Mouse (Mus musculus) lung, embryonic 14.5 days (tissue): Measurements from ENCODE around the gene Grid1. TPM values are rescaled to one million over a fixed set of nuclear protein-coding genes. Genes with fewer than 3 reads are reported as not detected.

Source experiments
- ATAC-seq: fragments of 200-750 bp; cut with Nextera tagmentation; 2 replicates; pipeline ENCODE4 v1.8.0; 2017; ENCODE audit warnings: mild to moderate bottlenecking, moderate TSS enrichment, moderate library complexity; ENCODE audit not compliant: insufficient read depth
- DNase-seq: peaks from one replicate; pipeline ENCODE4 v3.0.0-alpha.2; 2015
- H3K27ac ChIP-seq: fragments of 300-500 bp; sonication (generic); 2 replicates; pipeline ENCODE4 v1.5.1; 2014; ENCODE audit warnings: low read depth, mild to moderate bottlenecking, moderate library complexity
- H3K27me3 ChIP-seq: fragments of 300-500 bp; sonication (generic); 2 replicates; pipeline ENCODE4 v1.6.1; 2014; ENCODE audit warnings: low read length, control low read depth; ENCODE audit not compliant: insufficient read depth
- H3K36me3 ChIP-seq: fragments of 300-500 bp; sonication (generic); 2 replicates; pipeline ENCODE4 v1.6.1; 2014; ENCODE audit warnings: control low read depth; ENCODE audit not compliant: insufficient read depth
- H3K4me1 ChIP-seq: fragments of 300-500 bp; sonication (generic); 2 replicates; pipeline ENCODE4 v1.6.1; 2014; ENCODE audit warnings: antibody characterized with exemption, control low read depth; ENCODE audit not compliant: insufficient read depth
- H3K4me2 ChIP-seq: fragments of 300-500 bp; sonication (generic); 2 replicates; pipeline ENCODE4 v1.6.1; 2014; ENCODE audit warnings: mild to moderate bottlenecking
- H3K4me3 ChIP-seq: fragments of 300-500 bp; sonication (generic); 2 replicates; pipeline ENCODE4 v1.5.1; 2014; ENCODE audit warnings: low read depth, low read length
- H3K9ac ChIP-seq: fragments of 300-500 bp; sonication (generic); 2 replicates; pipeline ENCODE4 v1.6.1; 2014
- H3K9me3 ChIP-seq: fragments of 300-500 bp; sonication (generic); 2 replicates; pipeline ENCODE4 v1.6.1; 2016; ENCODE audit warnings: low read depth, low read length, control low read depth
- CTCF ChIP-seq: IDR thresholded peaks from 2 replicates; pipeline ENCODE4 v1.5.1; 2016; ENCODE audit warnings: antibody characterized with exemption, low read depth
- WGBS: fragments of 180-500 bp; shearing (Covaris S2); extraction: QIAGEN DNeasy Blood & Tissue Kit; methylation state at CpG from one replicate; pipeline ENCODE4 v1.1.7; 2014; 5-methylcytosine and 5-hydroxymethylcytosine counted together
- polyA plus RNA-seq: library from polyadenylated mRNA; unstranded; fragments of >200 nt; fragmentation: Nextera tagmentation; extraction: Ambion mirVana; gene quantifications from 2 replicates; pipeline ENCODE4 v1.2.1, GENCODE M21; 2014

Gene Grid1
- polyA plus RNA-seq, 1 experiment from 2014 or later = 0.13 TPM

DNA sequence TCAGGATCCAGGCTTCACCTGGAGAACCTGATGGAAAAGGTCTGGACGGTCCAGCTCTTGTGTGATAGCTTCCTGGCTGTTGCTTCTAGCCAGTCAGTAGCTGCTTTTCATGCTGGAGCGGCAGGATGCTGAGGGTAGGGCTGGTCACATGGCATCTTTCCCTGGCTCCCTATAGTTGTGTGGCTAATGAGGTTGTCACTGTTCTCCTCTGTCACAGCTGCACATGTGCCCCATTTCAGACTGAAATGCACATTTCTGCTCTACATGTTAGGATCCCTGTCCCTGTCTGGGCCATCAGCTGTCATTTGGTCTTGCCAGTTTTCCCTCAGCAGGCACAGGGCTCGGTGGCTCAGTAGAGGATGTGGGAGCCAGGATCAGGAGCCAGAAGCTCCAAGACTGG is 17.2 kb downstream of the Grid1 start:
- ATAC-seq = no peak
- no peak overlapping the region for H3K27ac ChIP-seq
- no peaks in the 10 kb centered on the region for H3K9me3 ChIP-seq
- no peak for DNase-seq
- no peak overlapping the region for H3K4me3 ChIP-seq
- no peaks in the 10 kb centered on the region for H3K4me1 ChIP-seq
- H3K27me3 ChIP-seq = no peaks in the 10 kb centered on the region
- no peaks in the 10 kb centered on the region for H3K36me3 ChIP-seq
- WGBS = 80% methylated on average over 3 of the region's 3 CpGs
- H3K4me2 ChIP-seq = no peak overlapping the region
- no peak for TF ChIP-seq CTCF
- H3K9ac ChIP-seq = no peak overlapping the region

GRCm38 (mm10) chr14:34838999-34839398 is 19.1 kb downstream of the Grid1 start:
- no peak for TF ChIP-seq CTCF
- Histone ChIP-seq H3K9me3 (no peaks in the 10 kb centered on the region), H3K9ac (no peak overlapping the region), H3K27me3 (no peaks in the 10 kb centered on the region), H3K4me1 (no peaks in the 10 kb centered on the region), H3K27ac (no peak overlapping the region), H3K36me3 (no peaks in the 10 kb centered on the region), H3K4me3 (no peak overlapping the region), H3K4me2 (no peak overlapping the region)
- ATAC-seq (no peak), DNase-seq (no peak)
- WGBS = 52% methylated on average over 6 of the region's 6 CpGs

DNA sequence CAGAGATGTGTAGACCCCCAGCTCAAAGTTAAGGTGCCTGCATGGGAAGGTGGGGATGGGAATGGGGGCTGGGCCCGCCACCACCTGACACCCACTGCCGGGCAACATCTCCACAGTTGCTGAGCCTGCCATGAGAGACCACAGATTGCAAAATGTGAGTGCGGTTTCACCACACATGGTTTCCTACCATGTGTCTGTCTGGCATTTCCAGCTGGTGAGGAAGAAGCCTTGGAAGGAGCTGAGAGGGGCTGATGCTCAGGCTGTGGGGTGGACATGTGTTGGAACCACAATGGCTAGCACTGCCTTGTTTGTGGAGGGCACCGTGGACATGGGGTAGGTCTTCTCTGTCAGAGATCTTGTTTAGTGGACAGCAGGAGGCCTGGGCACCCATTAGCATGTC is 20.0 kb downstream of the Grid1 start:
- WGBS = 87% methylated on average over 4 of the region's 4 CpGs
- Histone ChIP-seq H3K4me2 (no peak overlapping the region), H3K36me3 (no peaks in the 10 kb centered on the region), H3K27me3 (no peaks in the 10 kb centered on the region), H3K4me1 (no peaks in the 10 kb centered on the region), H3K27ac (no peak overlapping the region), H3K4me3 (no peak overlapping the region), H3K9me3 (no peaks in the 10 kb centered on the region), H3K9ac (no peak overlapping the region)
- no peak for TF ChIP-seq CTCF
- ATAC-seq (no peak), DNase-seq (no peak)

DNA sequence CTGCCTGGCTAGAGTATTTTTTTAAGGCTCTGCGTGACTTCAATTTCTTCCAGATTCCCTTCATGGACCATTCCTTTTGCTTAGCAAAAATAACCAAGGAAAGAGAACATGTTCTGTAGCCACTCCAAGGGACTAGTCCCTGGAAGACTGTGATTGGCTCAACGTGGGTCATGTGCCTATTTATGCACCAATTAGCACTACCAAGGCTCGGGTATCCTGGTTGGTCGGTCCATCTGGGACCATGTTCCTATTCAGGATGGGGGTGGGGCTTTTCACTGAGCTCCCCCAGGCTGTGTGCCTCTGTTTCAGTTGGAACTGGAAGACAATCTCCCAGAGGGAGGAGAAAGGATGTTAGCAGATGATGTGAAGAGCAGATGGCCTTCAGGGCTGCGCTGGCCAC is 23.7 kb downstream of the Grid1 start:
- no peak overlapping the region for H3K4me3 ChIP-seq
- H3K4me1 ChIP-seq = no peaks in the 10 kb centered on the region
- H3K27ac ChIP-seq = no peak overlapping the region
- no peaks in the 10 kb centered on the region for H3K9me3 ChIP-seq
- 74% methylated on average over 5 of the region's 5 CpGs for WGBS
- H3K4me2 ChIP-seq = no peak overlapping the region
- no peak overlapping the region for H3K9ac ChIP-seq
- no peak for TF ChIP-seq CTCF
- no peaks in the 10 kb centered on the region for H3K27me3 ChIP-seq
- no peak for ATAC-seq
- H3K36me3 ChIP-seq = no peaks in the 10 kb centered on the region
- DNase-seq = no peak

DNA sequence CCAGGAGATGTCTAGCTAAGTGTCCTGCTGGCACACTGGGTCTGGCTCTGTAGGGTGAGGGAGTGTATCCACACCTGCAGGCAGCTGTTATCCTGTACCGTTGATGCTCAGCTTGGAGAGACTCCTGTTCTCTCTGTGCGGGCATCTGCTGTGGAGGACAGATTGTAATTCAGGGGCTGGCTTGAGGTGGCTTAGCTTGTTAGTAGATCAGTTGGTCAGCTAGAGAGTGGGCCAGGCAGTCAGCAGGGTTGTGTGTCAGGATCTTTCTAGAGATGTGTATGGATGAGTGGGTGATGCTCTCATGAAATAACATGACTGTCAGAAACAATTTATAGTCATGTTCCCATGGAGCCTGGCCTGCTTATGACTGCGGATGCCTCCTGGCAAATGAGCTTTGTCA is 24.3 kb downstream of the Grid1 start:
- H3K36me3 ChIP-seq = no peaks in the 10 kb centered on the region
- H3K9me3 ChIP-seq = no peaks in the 10 kb centered on the region
- H3K4me2 ChIP-seq = no peak overlapping the region
- no peak overlapping the region for H3K27ac ChIP-seq
- no peaks in the 10 kb centered on the region for H3K27me3 ChIP-seq
- 89% methylated on average over 3 of the region's 3 CpGs for WGBS
- H3K4me1 ChIP-seq = no peaks in the 10 kb centered on the region
- no peak overlapping the region for H3K9ac ChIP-seq
- ATAC-seq = no peak
- H3K4me3 ChIP-seq = no peak overlapping the region
- DNase-seq = no peak
- no peak for TF ChIP-seq CTCF

- TF ChIP-seq CTCF = no peak
- Histone ChIP-seq H3K4me3 (no peak overlapping the region), H3K9ac (no peak overlapping the region), H3K9me3 (no peaks in the 10 kb centered on the region), H3K4me2 (no peak overlapping the region), H3K27me3 (no peaks in the 10 kb centered on the region), H3K4me1 (no peaks in the 10 kb centered on the region), H3K36me3 (no peaks in the 10 kb centered on the region), H3K27ac (no peak overlapping the region)
- 68% methylated on average over 4 of the region's 4 CpGs for WGBS
- ATAC-seq (no peak), DNase-seq (no peak)
These were observed 26.9 kb downstream of the Grid1 start for GRCm38 (mm10) chr14:34846799-34847198.

GRCm38 (mm10) chr14:34847625-34848024 is 27.7 kb downstream of the Grid1 start:
- no peak overlapping the region for H3K4me2 ChIP-seq
- H3K9ac ChIP-seq = no peak overlapping the region
- H3K27ac ChIP-seq = no peak overlapping the region
- no peak for DNase-seq
- H3K27me3 ChIP-seq = no peaks in the 10 kb centered on the region
- WGBS = 84% methylated on average over 5 of the region's 5 CpGs
- no peak overlapping the region for H3K4me3 ChIP-seq
- H3K9me3 ChIP-seq = no peaks in the 10 kb centered on the region
- no peaks in the 10 kb centered on the region for H3K4me1 ChIP-seq
- no peak for TF ChIP-seq CTCF
- ATAC-seq = no peak
- no peaks in the 10 kb centered on the region for H3K36me3 ChIP-seq
